Mouse (Mus musculus): ENCODE measurements around the gene Prdx6. TPM values are rescaled to one million over a fixed set of nuclear protein-coding genes. Genes with fewer than 3 reads are reported as not detected.

Gene Prdx6
- 100 to 1,000 TPM; 321 to 335 TPM for total RNA-seq (2021)

GRCm38 (mm10) chr1:161250604-161251416, at the start of gene Prdx6:
Gene Prdx6, minus strand, starts transcription at chr1:161251219.
- intact Hi-C loops (cut with DNase I), result no loop called here
- DNase-seq (ENCODE audit: low spot score in 2 of 2), result peak; percentile 84 to 85

- intact Hi-C loops (cut with DNase I), result loop anchor here (5.0 kb wide), 3 partner anchors 41 to 91 kb away; no protein-coding TSS in a partner anchor
- no peak for DNase-seq (ENCODE audit: low spot score in 2 of 2)
Observed at GRCm38 (mm10) chr1:161288256-161288655, 37.2 kb upstream of the Prdx6 start.

- intact Hi-C loops (cut with DNase I), result loop anchor here (2.0 to 5.0 kb wide), 4 partner anchors 40 to 90 kb away; no protein-coding TSS in a partner anchor
Observed at GRCm38 (mm10) chr1:161286726-161287310, 35.8 kb upstream of the Prdx6 start.

GRCm38 (mm10) chr1:161281054-161281688, 30.2 kb upstream of the Prdx6 start:
- intact Hi-C loops (cut with DNase I), result no loop called here
- DNase-seq (ENCODE audit: low spot score in 2 of 2), result no peak

More at GRCm38 (mm10) chr1:161286726-161287310, 35.8 kb upstream of the Prdx6 start:
- peak; percentile 75 to 87 for DNase-seq (ENCODE audit: low spot score in 2 of 2)

- DNase-seq (ENCODE audit: low spot score in 2 of 2), result no peak
- intact Hi-C loops (cut with DNase I), result no loop called here
Observed at GRCm38 (mm10) chr1:161279244-161279908, 28.4 kb upstream of the Prdx6 start.

- DNase-seq (ENCODE audit: low spot score in 2 of 2), result peak; percentile 21 to 65
- intact Hi-C loops (cut with DNase I), result no loop called here
Observed at GRCm38 (mm10) chr1:161273486-161273885, 22.5 kb upstream of the Prdx6 start.

GRCm38 (mm10) chr1:161271461-161271810, 20.4 kb upstream of the Prdx6 start:
- no peak for DNase-seq (ENCODE audit: low spot score in 2 of 2)
- intact Hi-C loops (cut with DNase I), result no loop called here

- DNase-seq (ENCODE audit: low spot score in 2 of 2), result no peak
- intact Hi-C loops (cut with DNase I), result no loop called here
Observed at GRCm38 (mm10) chr1:161270776-161271460, 19.9 kb upstream of the Prdx6 start.

- DNase-seq (ENCODE audit: low spot score in 2 of 2), result peak in 1 of 2 experiments; percentile 50
- intact Hi-C loops (cut with DNase I), result no loop called here
Observed at GRCm38 (mm10) chr1:161269346-161269745, 18.3 kb upstream of the Prdx6 start.

- intact Hi-C loops (cut with DNase I), result no loop called here
- DNase-seq (ENCODE audit: low spot score in 2 of 2), result no peak
Observed at GRCm38 (mm10) chr1:161268884-161269283, 17.9 kb upstream of the Prdx6 start.

- DNase-seq (ENCODE audit: low spot score in 2 of 2), result no peak
- intact Hi-C loops (cut with DNase I), result no loop called here
Observed at GRCm38 (mm10) chr1:161268116-161268515, 17.1 kb upstream of the Prdx6 start.

GRCm38 (mm10) chr1:161264961-161265360, 13.9 kb upstream of the Prdx6 start:
- DNase-seq (ENCODE audit: low spot score in 2 of 2), result no peak
- intact Hi-C loops (cut with DNase I), result no loop called here

GRCm38 (mm10) chr1:161263584-161263983, 12.6 kb upstream of the Prdx6 start:
- intact Hi-C loops (cut with DNase I), result no loop called here
- no peak for DNase-seq (ENCODE audit: low spot score in 2 of 2)

- intact Hi-C loops (cut with DNase I), result no loop called here
- DNase-seq (ENCODE audit: low spot score in 2 of 2), result no peak
Observed at GRCm38 (mm10) chr1:161262542-161262941, 11.5 kb upstream of the Prdx6 start.

- intact Hi-C loops (cut with DNase I), result no loop called here
- DNase-seq (ENCODE audit: low spot score in 2 of 2), result no peak
Observed at GRCm38 (mm10) chr1:161260761-161261160, 9.7 kb upstream of the Prdx6 start.

GRCm38 (mm10) chr1:161259142-161259541, 8.1 kb upstream of the Prdx6 start:
- intact Hi-C loops (cut with DNase I), result no loop called here
- no peak for DNase-seq (ENCODE audit: low spot score in 2 of 2)

- intact Hi-C loops (cut with DNase I), result no loop called here
- no peak for DNase-seq (ENCODE audit: low spot score in 2 of 2)
Observed at GRCm38 (mm10) chr1:161258331-161258730, 7.3 kb upstream of the Prdx6 start.

- intact Hi-C loops (cut with DNase I), result no loop called here
- no peak for DNase-seq (ENCODE audit: low spot score in 2 of 2)
Observed at GRCm38 (mm10) chr1:161256918-161257317, 5.9 kb upstream of the Prdx6 start.

GRCm38 (mm10) chr1:161254361-161254760, 3.3 kb upstream of the Prdx6 start:
- DNase-seq (ENCODE audit: low spot score in 2 of 2), result no peak
- intact Hi-C loops (cut with DNase I), result no loop called here

- intact Hi-C loops (cut with DNase I), result no loop called here
- no peak for DNase-seq (ENCODE audit: low spot score in 2 of 2)
Observed at GRCm38 (mm10) chr1:161252901-161253300, 1.9 kb upstream of the Prdx6 start.

All from left cerebral cortex, postnatal 25 days (tissue).